Mouse (Mus musculus) ovary, postnatal 10 days (tissue): Measurements from ENCODE around the gene Lhx6.
"Not testable (repeated sequence)": the region's sequence is repeated elsewhere in the genome, so short reads cannot be mapped to it uniquely, and the experiment has no call there.

ENCODE experiments used
- DNase-seq: peaks from one replicate; pipeline ENCODE4 v3.0.0; 2022; ENCODE audit warnings: low spot score

Lhx6 gene

GRCm38 (mm10) chr2:36104956-36105741, at the start of gene Lhx6:
Gene Lhx6, minus strand, starts transcription at chr2:36105408.
- no peak for DNase-seq

GRCm38 (mm10) chr2:36152401-36152800, 47.2 kb upstream of the Lhx6 start:
- DNase-seq, result not testable (repeated sequence)

- no peak for DNase-seq
Measured at GRCm38 (mm10) chr2:36148876-36149365, 43.7 kb upstream of the Lhx6 start.

- DNase-seq, result no peak
Measured at GRCm38 (mm10) chr2:36139096-36139495, 33.9 kb upstream of the Lhx6 start.

GRCm38 (mm10) chr2:36136300-36136941, 31.2 kb upstream of the Lhx6 start, which contains the start of the genes Mrrf and Rbm18:
Gene Mrrf, plus strand, starts transcription at chr2:36136389.
Gene Rbm18, minus strand, starts transcription at chr2:36136773.
- peak; percentile 94 for DNase-seq

- no peak for DNase-seq
Measured at GRCm38 (mm10) chr2:36135887-36136286, 30.7 kb upstream of the Lhx6 start.

- no peak for DNase-seq
Measured at GRCm38 (mm10) chr2:36129051-36129450, 23.8 kb upstream of the Lhx6 start.

- no peak for DNase-seq
Measured at GRCm38 (mm10) chr2:36127973-36128372, 22.8 kb upstream of the Lhx6 start.

GRCm38 (mm10) chr2:36126795-36127429, 21.7 kb upstream of the Lhx6 start:
- no peak for DNase-seq

- no peak for DNase-seq
Measured at GRCm38 (mm10) chr2:36112632-36113031, 7.4 kb upstream of the Lhx6 start.

GRCm38 (mm10) chr2:36108615-36109014, 3.4 kb upstream of the Lhx6 start:
- DNase-seq, result no peak

- DNase-seq, result no peak
Measured at GRCm38 (mm10) chr2:36104436-36104955, 712 bp downstream of the Lhx6 start.

- DNase-seq, result no peak
Measured at GRCm38 (mm10) chr2:36103555-36104367, 1.4 kb downstream of the Lhx6 start.

GRCm38 (mm10) chr2:36103069-36103554, 2.1 kb downstream of the Lhx6 start:
- no peak for DNase-seq

- no peak for DNase-seq
Measured at GRCm38 (mm10) chr2:36102559-36102946, 2.7 kb downstream of the Lhx6 start.

GRCm38 (mm10) chr2:36101866-36102558, 3.2 kb downstream of the Lhx6 start:
- DNase-seq, result no peak

GRCm38 (mm10) chr2:36099739-36100138, 5.5 kb downstream of the Lhx6 start:
- no peak for DNase-seq

GRCm38 (mm10) chr2:36098021-36098420, 7.2 kb downstream of the Lhx6 start:
- no peak for DNase-seq

GRCm38 (mm10) chr2:36097129-36097815, 7.9 kb downstream of the Lhx6 start:
- DNase-seq, result no peak

GRCm38 (mm10) chr2:36093914-36094475, 11.2 kb downstream of the Lhx6 start:
- DNase-seq, result no peak
